Mouse (Mus musculus): ENCODE measurements around the gene Ldb2. TPM values are rescaled to one million over a fixed set of nuclear protein-coding genes. Genes with fewer than 3 reads are reported as not detected.

Gene Ldb2
- total and polyA plus RNA-seq, 3 experiments = 0.16 TPM; not detected in 2

GRCm38 (mm10) chr5:44553765-44554352 is 245.6 kb downstream of the Ldb2 start:
- no peaks in the 10 kb centered on the region for H3K9me3 ChIP-seq (replicated peaks)

GRCm38 (mm10) chr5:44553155-44553554 is 246.3 kb downstream of the Ldb2 start:
- TF ChIP-seq GATA2 (IDR thresholded peaks at IDR 0.05; ENCODE audit: borderline replicate concordance, low read depth, low read length) = no peak
- no peak for TF ChIP-seq TAL1 (conservative IDR thresholded peaks at IDR 0.05; ENCODE audit: low read depth, low read length)
- TF ChIP-seq GATA1 (IDR thresholded peaks at IDR 0.05; ENCODE audit: borderline replicate concordance, low read length) = no peak
- no peak for TF ChIP-seq POLR2AphosphoS5 (IDR thresholded peaks at IDR 0.05; ENCODE audit: insufficient replicate concordance, low read depth, low read length)
- TF ChIP-seq CTCF (IDR thresholded peaks at IDR 0.05; ENCODE audit: low read depth, low read length) = no peak
- DNase-seq (ENCODE audit: low spot score) = no peak
- H3K4me1 ChIP-seq (ENCODE audit: insufficient read depth, low read depth, low read length) = 0 out of 2 replicates have a peak, but pooled peaks cover 2% of the 10 kb centered on the region
- no peaks in the 10 kb centered on the region for H3K9me3 ChIP-seq (replicated peaks)
- peaks cover 2% of the 10 kb centered on the region; the same call in 1 of the 2 replicates for H3K27me3 ChIP-seq (ENCODE audit: insufficient read depth, low read length)
- H3K4me3 ChIP-seq (ENCODE audit: low read depth, low read length) = no peak overlapping the region
- ATAC-seq (ENCODE audit: extremely low read depth, insufficient number of reproducible peaks, low FRiP score, poor library complexity, severe bottlenecking) = no peak
- H3K36me3 ChIP-seq (replicated peaks) = no peaks in the 10 kb centered on the region

More at GRCm38 (mm10) chr5:44553765-44554352, 245.6 kb downstream of the Ldb2 start:
- TF ChIP-seq GATA1 (IDR thresholded peaks at IDR 0.05; ENCODE audit: borderline replicate concordance, low read length) = no peak
- no peak for TF ChIP-seq CTCF (IDR thresholded peaks at IDR 0.05; ENCODE audit: low read depth, low read length)
- no peak for TF ChIP-seq GATA2 (IDR thresholded peaks at IDR 0.05; ENCODE audit: borderline replicate concordance, low read depth, low read length)
- no peak for TF ChIP-seq TAL1 (conservative IDR thresholded peaks at IDR 0.05; ENCODE audit: low read depth, low read length)
- no peak for TF ChIP-seq POLR2AphosphoS5 (IDR thresholded peaks at IDR 0.05; ENCODE audit: insufficient replicate concordance, low read depth, low read length)
- Histone ChIP-seq H3K36me3 (replicated peaks) (no peaks in the 10 kb centered on the region), H3K4me3 (ENCODE audit: low read depth, low read length) (no peak overlapping the region), H3K27me3 (ENCODE audit: insufficient read depth, low read length) (no peaks in the 10 kb centered on the region; the same call in 1 of the 2 replicates), H3K4me1 (ENCODE audit: insufficient read depth, low read depth, low read length) (0 out of 2 replicates have a peak, but pooled peaks cover 2% of the 10 kb centered on the region)
- DNase-seq (ENCODE audit: low spot score) = no peak
- ATAC-seq (ENCODE audit: extremely low read depth, insufficient number of reproducible peaks, low FRiP score, poor library complexity, severe bottlenecking) = no peak

- Histone ChIP-seq H3K4me1 (ENCODE audit: insufficient read depth, low read depth, low read length) (0 out of 2 replicates have a peak, but pooled peaks cover 2% of the 10 kb centered on the region), H3K27me3 (ENCODE audit: insufficient read depth, low read length) (peaks cover 2% of the 10 kb centered on the region; the same call in 1 of the 2 replicates), H3K36me3 (replicated peaks) (no peaks in the 10 kb centered on the region), H3K9me3 (replicated peaks) (no peaks in the 10 kb centered on the region), H3K4me3 (ENCODE audit: low read depth, low read length) (no peak overlapping the region)
- DNase-seq (ENCODE audit: low spot score) (no peak), ATAC-seq (ENCODE audit: extremely low read depth, insufficient number of reproducible peaks, low FRiP score, poor library complexity, severe bottlenecking) (no peak)
- TF ChIP-seq TAL1 (conservative IDR thresholded peaks at IDR 0.05; ENCODE audit: low read depth, low read length) (no peak), POLR2AphosphoS5 (IDR thresholded peaks at IDR 0.05; ENCODE audit: insufficient replicate concordance, low read depth, low read length) (no peak), GATA2 (IDR thresholded peaks at IDR 0.05; ENCODE audit: borderline replicate concordance, low read depth, low read length) (no peak), GATA1 (IDR thresholded peaks at IDR 0.05; ENCODE audit: borderline replicate concordance, low read length) (no peak), CTCF (IDR thresholded peaks at IDR 0.05; ENCODE audit: low read depth, low read length) (no peak)
Measured at GRCm38 (mm10) chr5:44552121-44552520, 247.4 kb downstream of the Ldb2 start.

GRCm38 (mm10) chr5:44548468-44548867 is 251.0 kb downstream of the Ldb2 start:
- TF ChIP-seq CTCF (IDR thresholded peaks at IDR 0.05; ENCODE audit: low read depth, low read length) (no peak), POLR2AphosphoS5 (IDR thresholded peaks at IDR 0.05; ENCODE audit: insufficient replicate concordance, low read depth, low read length) (no peak), TAL1 (conservative IDR thresholded peaks at IDR 0.05; ENCODE audit: low read depth, low read length) (no peak), GATA1 (IDR thresholded peaks at IDR 0.05; ENCODE audit: borderline replicate concordance, low read length) (no peak), GATA2 (IDR thresholded peaks at IDR 0.05; ENCODE audit: borderline replicate concordance, low read depth, low read length) (no peak)
- DNase-seq (ENCODE audit: low spot score) = no peak
- no peaks in the 10 kb centered on the region for H3K36me3 ChIP-seq (replicated peaks)
- ATAC-seq (ENCODE audit: extremely low read depth, insufficient number of reproducible peaks, low FRiP score, poor library complexity, severe bottlenecking) = no peak
- H3K4me3 ChIP-seq (ENCODE audit: low read depth, low read length) = no peak overlapping the region
- H3K4me1 ChIP-seq (ENCODE audit: insufficient read depth, low read depth, low read length) = 0 out of 2 replicates have a peak, but pooled peaks cover 2% of the 10 kb centered on the region
- H3K27me3 ChIP-seq (ENCODE audit: insufficient read depth, low read length) = peaks cover 2% of the 10 kb centered on the region; the same call in 1 of the 2 replicates
- H3K9me3 ChIP-seq (replicated peaks) = no peaks in the 10 kb centered on the region

GRCm38 (mm10) chr5:44543472-44544132 is 255.9 kb downstream of the Ldb2 start:
- ATAC-seq (ENCODE audit: extremely low read depth, insufficient number of reproducible peaks, low FRiP score, poor library complexity, severe bottlenecking) (no peak), DNase-seq (ENCODE audit: low spot score) (no peak)
- no peak overlapping the region for H3K4me3 ChIP-seq (ENCODE audit: low read depth, low read length)
- no peaks in the 10 kb centered on the region for H3K4me1 ChIP-seq (ENCODE audit: insufficient read depth, low read depth, low read length)
- H3K9me3 ChIP-seq (replicated peaks) = no peaks in the 10 kb centered on the region
- H3K36me3 ChIP-seq (replicated peaks) = no peaks in the 10 kb centered on the region
- 0 out of 2 replicates have a peak, but pooled peaks cover 2% of the 10 kb centered on the region for H3K27me3 ChIP-seq (ENCODE audit: insufficient read depth, low read length)
- TF ChIP-seq GATA1 (IDR thresholded peaks at IDR 0.05; ENCODE audit: borderline replicate concordance, low read length) (no peak), POLR2AphosphoS5 (IDR thresholded peaks at IDR 0.05; ENCODE audit: insufficient replicate concordance, low read depth, low read length) (no peak), TAL1 (conservative IDR thresholded peaks at IDR 0.05; ENCODE audit: low read depth, low read length) (no peak), GATA2 (IDR thresholded peaks at IDR 0.05; ENCODE audit: borderline replicate concordance, low read depth, low read length) (no peak), CTCF (IDR thresholded peaks at IDR 0.05; ENCODE audit: low read depth, low read length) (no peak)

- Histone ChIP-seq H3K9me3 (replicated peaks) (no peaks in the 10 kb centered on the region), H3K4me1 (ENCODE audit: insufficient read depth, low read depth, low read length) (no peaks in the 10 kb centered on the region), H3K36me3 (replicated peaks) (no peaks in the 10 kb centered on the region), H3K4me3 (ENCODE audit: low read depth, low read length) (no peak overlapping the region), H3K27me3 (ENCODE audit: insufficient read depth, low read length) (no peaks in the 10 kb centered on the region)
- no peak for TF ChIP-seq CTCF (IDR thresholded peaks at IDR 0.05; ENCODE audit: low read depth, low read length)
- TF ChIP-seq GATA2 (IDR thresholded peaks at IDR 0.05; ENCODE audit: borderline replicate concordance, low read depth, low read length) = no peak
- DNase-seq (ENCODE audit: low spot score) (no peak), ATAC-seq (ENCODE audit: extremely low read depth, insufficient number of reproducible peaks, low FRiP score, poor library complexity, severe bottlenecking) (no peak)
Measured at GRCm38 (mm10) chr5:44541748-44542147, 257.7 kb downstream of the Ldb2 start.

All from G1E (cell line).